Mouse (Mus musculus) adrenal gland, adult (tissue): ENCODE results near the gene Erf.
A peak's percentile ranks its signal among the peaks of the same experiment; 100 is the strongest.

Source experiments
- DNase-seq, 2 experiments: peaks; one replicate each; pipeline ENCODE4 v3.0.0; 2022 to 2023; ENCODE audit warnings: low spot score in 1 of 2; ENCODE audit not compliant: inconsistent age in 2 of 2

The Erf gene

DNA sequence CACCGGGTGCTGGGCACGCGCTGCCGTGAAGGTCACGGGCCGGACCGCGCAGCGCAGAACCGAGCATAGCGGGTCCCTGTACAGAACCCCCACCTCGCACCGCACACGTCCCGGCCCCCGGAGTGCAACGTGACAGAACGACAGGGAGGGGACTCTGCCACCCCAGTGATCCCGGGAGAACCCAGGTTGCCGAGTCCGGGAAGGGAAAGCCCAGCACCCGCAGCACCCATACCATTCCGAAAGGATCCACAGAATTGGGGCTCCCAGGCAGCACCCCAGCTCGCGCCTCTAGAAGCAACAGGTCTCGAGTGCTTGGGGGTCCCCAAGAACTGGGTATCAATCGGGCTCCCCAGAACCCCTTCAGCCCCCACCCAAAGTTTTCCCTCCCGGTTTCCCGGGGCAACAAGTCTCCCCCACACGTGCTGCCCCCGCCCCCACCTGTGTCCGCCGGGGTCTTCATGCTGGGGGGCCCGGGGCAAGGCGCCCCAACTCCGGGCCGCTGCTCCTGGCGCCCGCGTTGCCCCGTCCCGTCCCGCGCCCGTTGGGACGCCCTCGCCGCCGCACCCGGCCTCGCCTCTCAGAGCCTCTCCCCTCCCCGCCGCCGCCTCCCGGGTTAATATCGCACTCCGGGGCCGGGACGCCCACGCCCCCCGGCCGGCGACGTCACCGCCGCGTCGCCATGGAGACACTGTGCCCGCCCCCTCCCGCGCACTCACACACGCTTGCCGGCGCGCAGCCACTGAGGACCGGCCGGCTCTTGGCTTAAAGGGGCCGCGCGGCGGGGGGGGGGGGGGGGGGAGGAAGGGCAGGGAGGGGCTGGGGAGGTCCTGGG is at the start of gene Erf:
Gene Erf, minus strand, starts transcription at position 621 of the 832 bp plus-strand sequence.
- peak; percentile 97 to 99 for DNase-seq

DNA sequence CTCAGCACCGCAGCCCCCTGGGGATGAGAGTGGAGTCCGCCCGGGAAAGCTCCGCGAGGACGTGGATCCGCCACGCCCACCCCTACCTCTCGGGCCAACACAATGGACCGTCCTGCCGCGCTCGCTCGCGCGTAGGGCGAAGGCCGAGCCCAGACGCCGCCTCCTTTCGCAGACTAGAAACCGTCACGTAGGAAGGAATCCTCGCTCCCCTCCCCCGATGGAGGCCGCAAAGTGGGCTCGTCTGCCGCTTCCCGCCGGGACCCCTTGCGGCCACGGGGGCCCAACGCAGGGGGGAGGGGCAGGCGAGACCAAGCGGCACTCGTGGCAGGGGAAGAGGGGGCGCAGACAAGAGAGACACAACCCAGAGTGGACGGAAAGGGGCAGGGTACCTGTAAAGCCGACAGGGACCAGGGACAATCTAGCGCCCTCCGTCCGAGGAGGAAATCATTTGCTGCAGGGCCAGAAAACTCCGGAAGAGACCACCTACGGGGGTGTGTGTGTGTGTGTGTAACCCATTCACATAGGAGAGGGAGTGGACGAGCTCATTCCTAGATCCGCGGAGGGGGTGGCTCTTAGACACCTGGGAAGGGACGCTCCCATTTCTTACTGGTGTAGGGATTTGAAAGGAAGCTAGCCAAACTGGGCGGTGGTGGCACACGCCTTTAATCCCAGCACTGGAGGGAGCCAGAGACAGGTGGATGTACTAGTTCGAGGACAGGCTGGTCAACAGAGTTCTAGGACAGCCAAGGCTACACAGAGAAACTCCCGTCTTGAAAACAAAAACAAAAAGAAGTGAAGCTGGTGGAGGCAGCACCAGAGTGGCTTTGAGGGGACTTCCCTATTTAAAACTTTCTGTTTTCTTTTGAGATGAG is 47.1 kb upstream of the Erf start, which contains the start of gene Pafah1b3:
Gene Pafah1b3, minus strand, starts transcription at position 533 of the 872 bp plus-strand sequence.
- DNase-seq, result peak; percentile 85 to 92

DNA sequence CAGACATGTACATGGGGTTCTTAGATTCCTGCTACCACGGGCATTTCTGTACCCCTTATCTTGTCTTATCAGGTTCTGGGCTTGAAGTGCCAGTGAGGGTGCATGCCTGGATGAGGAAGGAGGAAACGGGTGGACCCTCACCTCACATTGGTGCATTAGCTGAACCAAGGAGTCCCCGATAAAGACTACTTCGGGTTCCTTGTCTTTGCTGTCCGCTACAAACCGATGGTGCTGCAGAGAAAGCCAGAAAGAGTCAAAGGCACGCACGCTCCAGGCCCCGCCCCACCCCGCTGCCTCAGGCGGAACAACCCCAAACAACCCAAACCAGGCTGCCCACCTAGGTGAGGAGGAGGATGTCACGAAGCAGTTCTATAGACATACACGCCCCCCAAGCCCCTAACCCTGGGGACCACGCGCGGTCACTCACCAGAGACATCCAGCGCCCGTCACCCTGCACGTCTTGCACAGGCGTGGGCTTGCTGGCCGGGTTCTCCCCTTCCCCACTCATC is 46.4 kb upstream of the Erf start:
- peak in 1 of 2 experiments; percentile 67 for DNase-seq

DNA sequence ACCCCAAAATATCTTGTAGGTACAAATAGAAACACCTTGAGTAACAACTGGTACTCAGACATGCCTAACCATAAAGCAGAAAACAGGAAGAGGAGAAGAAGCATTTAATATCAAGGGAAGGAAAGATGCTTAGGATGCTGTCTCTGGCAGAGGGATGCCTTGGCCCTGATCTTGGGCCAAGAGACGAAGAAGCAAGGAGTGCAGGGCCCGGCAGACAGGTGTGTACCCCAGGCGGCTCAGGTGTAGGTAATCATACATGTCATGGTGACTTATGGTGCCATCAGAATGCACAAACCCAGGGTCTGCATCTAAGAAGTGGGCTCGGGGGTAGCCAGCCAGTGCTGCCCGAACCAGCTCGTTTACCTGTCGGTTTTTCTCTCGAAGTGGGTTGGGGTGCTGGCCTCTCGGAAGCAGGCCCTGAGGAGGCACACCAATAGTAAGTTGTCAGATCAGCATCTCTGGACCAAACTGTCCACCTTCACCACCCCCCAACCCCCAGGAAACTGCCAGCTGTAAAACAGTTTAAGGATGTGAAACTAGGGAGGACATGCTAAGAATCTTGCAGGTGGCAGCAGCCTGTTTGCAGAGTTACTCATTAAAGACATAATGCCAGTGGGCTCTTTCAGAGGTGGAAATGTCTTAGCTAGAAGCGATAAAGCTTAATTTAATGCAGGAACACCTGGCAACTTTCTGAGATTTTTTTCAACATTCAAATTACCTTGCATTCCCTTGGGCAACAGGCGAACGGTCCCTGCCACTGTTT is 44.6 kb upstream of the Erf start:
- no peak for DNase-seq

DNA sequence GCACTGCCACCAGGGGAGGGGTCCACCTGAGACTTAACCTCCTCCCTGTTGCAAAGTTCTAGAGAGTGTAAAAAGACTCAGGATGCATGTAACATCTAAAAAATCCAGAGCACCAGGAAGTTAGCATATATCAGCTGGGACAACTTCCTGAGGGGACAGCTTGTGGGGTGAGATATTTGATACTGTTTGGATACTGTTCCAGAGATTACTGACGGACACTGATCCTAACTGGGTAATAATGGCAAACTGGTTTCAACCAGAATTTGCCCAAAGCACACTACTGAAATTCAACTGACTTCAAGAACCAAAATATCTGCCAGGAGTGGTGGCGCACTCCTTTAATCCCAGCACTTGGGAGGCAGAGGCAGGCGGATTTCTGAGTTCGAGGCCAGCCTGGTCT is 43.9 kb upstream of the Erf start:
- no peak for DNase-seq

DNA sequence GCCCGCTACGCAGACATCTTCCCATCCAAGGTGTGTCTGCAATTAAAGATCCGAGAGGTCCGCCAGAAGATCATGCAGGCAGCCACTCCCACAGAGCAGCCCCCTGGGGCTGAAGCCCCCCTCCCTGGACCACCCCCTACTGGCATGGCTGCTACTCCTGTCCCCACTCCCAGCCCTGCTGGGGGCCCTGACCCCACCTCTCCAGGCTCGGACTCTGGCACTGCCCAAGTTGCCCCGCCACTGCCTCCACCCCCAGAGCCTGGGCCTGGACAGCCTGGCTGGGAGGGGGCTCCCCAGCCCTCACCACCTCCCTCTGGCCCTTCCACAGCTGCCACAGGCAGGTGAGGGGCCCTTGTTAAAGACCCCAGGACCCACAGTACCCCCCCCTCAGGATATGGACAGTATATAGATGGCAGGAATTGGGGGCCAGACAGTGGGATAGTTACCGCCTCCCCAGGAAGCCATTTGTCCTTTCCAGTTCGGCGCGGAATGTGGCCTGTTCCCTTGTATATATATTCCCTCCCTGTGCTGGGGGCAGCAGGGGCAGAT is 42.7 kb upstream of the Erf start:
- no peak for DNase-seq

DNA sequence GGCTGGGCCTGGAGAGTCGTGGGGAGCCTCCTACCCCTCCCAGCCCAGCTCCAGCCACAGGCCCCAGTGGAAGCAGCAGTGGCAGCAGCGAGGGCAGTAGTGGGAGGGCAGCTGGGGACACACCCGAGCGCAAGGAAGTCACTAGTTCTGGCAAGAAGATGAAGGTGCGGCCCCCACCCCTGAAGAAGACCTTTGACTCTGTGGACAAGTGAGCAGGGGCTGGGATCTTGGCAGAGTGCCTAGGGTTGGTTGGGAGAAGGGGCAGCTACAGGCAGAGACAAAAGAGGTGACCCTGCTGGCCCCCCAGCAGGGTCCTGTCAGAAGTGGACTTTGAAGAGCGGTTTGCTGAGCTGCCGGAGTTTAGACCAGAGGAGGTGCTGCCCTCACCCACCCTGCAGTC is 41.5 kb upstream of the Erf start:
- no peak for DNase-seq

DNA sequence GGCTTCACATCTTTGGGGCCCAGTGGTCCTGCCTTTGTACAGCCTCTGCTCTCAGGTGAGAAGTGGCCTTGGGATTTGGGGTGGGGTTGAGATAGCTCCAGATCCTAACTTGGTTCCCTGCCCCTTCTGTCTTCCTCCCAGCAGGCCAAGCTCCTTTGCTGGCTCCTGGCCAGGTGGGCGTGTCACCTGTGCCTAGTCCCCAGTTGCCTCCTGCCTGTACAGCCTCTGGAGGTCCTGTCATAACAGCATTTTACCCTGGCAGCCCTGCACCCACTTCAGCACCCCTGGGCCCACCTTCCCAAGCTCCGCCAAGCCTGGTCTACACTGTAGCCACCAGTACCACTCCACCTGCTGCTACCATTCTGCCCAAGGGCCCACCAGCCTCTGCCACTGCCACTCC is 40.4 kb upstream of the Erf start:
- peak; percentile 42 to 74 for DNase-seq

DNA sequence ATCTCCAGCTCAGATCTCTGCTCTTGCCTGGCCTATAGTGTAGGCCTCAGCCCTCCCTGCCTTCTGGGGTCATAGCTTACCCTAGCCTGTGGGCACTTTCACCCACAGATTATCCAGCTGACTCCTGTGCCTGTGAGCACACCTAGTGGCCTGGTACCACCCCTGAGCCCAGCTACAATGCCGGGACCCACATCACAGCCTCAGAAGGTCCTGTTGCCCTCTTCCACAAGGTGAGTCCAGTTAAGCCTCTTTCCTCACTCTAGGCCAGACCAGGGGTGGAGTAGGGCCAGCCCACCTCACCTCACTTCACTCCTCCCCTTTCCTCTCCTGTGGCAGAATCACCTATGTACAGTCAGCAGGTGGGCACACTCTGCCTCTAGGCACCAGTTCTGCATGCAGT is 39.9 kb upstream of the Erf start:
- no peak for DNase-seq

DNA sequence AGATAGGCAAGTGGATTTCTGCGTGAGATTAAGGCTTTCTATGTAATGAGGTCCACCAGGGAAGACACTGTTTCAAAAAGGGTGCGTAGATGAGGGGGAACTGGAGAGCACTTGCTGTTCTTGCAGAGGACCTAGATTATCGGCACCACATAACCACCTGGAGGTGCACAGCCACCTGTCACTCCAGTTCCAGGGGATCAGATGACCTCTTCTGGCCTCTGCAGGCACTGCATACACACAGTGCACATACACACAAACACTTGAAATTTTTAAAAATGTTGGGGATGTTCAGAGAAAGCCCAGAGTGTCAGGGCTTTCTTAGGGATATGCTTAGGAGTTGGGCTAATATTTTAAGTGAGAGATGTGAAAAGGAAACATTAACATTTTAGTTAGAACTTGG is 39.4 kb upstream of the Erf start:
- no peak for DNase-seq

DNA sequence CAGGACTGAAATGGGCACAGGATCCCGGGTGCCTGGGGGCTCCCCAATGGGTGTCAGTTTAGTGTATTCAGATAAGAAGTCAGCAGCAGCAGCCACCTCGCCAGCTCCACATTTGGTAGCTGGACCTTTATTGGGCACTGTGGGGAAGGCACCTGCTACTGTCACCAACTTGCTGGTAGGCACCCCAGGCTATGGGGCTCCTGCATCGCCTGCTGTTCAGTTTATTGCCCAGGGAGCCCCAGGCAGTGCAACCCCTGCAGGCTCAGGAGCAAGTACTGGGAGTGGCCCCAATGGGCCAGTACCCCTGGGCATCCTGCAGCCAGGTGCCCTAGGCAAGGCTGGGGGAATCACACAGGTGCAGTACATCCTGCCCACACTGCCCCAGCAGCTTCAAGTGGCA is 38.2 kb upstream of the Erf start:
- DNase-seq, result no peak

DNA sequence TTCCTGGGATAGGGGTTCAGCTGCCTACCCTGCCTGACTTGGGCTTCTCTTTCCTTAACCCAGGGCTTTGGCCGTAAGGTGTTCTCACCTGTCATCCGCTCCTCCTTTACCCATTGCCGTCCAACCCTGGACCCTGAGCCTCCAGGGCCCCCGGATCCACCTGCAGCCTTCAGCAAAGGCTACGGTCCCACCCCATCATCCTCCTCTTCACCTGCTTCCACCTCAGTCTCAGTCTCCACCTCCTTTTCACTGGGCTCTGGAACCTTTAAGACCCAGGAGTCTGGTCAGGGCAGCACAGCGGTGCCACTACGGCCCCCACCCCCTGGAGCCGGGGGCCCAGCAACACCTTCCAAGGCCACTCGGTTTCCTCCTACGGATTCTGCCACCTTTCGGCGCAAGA is 37.5 kb upstream of the Erf start:
- no peak for DNase-seq

DNA sequence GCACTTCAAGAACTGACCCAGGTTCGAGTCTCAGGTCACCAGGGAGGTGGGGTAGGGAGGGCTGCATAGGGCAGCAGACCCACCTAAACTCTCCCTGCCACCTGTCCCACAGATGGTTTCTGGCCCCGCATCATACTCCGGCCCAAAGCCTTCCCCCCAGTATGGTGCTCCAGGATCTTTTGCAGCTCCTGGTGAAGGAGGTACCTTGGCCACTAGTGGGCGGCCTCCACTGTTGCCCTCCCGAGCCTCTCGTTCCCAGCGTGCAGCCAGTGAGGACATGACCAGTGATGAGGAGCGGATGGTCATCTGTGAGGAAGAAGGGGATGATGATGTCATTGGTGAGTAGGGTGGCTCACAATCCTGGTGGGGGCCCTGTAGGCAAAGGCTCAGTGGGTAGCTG is 36.4 kb upstream of the Erf start:
- no peak for DNase-seq

DNA sequence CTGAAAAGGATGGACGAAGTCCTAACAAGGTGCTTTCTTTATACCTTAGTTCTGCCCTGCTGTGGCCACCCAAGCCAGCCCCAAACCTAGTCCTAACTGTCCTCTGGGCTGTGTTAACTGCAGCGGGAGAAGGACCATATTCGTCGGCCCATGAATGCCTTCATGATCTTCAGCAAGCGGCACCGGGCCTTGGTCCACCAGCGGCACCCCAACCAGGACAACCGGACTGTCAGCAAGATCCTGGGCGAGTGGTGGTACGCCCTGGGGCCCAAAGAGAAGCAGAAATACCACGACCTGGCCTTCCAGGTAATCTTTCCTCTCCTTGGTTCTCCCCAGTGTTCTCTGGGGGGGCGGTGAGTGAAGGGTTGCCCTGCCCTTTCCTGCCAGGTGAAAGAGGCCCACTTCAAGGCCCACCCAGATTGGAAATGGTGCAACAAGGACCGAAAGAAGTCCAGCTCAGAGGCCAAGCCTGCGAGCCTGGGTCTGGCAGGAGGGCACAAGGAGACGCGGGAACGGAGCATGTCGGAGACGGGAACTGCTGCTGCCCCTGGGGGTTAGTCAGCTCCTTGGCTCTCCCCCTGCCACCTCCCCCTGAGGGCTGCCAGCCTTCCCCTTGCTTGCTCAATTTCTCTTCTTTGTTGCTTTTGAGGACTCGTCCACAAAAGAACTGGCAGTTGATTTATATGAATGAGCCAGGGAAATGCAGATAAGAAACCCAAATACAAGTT is 35.1 kb upstream of the Erf start:
- no peak for DNase-seq

DNA sequence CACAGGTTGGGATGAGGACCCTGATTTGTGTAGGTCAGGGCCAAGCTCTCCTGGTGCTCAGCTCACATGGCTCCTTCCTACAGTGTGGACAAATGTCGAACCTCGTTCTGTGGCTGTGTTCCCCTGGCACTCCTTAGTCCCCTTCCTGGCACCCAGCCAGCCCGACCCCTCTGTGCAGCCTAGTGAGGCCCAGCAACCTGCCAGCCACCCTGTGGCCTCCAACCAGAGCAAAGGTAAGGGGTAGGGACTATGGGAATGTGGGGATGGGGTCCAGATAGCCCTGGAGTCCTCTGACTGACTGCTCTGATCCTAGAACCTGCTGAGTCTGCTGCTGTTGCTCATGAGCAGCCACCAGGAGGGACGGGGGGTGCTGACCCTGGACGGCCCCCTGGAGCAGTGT is 34.2 kb upstream of the Erf start:
- DNase-seq, result peak in 1 of 2 experiments; percentile 29

DNA sequence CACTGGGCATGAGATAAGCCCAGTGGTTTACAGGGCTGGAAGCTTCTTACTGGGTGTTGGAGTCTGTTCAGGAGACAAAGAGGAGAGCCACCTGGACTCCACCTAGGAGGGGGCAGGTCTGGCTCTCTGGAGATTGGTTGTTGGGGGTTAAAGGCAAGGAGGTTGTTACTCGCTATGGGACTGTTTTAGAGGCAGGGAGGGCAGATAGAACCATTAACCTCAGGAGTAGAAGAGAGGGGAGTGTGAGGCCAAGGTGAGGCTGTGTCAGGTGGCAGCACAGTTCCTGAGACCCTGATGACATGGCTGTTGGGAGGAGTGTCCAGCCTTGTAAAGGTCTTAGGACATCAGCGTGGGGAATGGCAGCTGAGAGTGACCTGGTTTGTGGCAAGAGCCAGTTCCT is 33.6 kb upstream of the Erf start:
- no peak for DNase-seq

DNA sequence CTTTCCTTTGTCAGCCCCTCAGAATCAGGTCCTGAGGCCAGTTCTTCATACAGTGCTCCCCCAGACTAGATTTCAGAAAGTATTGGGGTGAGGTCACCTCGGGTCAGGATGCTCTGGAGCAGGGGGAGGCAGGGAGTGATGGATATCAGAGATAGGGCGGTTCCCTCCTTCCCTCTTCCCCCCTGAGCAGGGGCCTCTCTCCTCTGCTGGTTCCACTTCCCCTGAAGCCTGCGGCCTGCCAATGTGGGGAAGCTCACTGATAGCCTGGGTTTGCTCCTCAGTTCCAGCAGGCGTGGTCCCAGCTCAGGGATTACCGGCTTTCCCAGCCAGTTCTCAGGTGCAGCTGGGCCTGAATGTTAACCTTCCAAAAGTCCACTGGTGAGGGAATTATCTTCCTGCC is 33.1 kb upstream of the Erf start:
- DNase-seq, result peak; percentile 45 to 69

DNA sequence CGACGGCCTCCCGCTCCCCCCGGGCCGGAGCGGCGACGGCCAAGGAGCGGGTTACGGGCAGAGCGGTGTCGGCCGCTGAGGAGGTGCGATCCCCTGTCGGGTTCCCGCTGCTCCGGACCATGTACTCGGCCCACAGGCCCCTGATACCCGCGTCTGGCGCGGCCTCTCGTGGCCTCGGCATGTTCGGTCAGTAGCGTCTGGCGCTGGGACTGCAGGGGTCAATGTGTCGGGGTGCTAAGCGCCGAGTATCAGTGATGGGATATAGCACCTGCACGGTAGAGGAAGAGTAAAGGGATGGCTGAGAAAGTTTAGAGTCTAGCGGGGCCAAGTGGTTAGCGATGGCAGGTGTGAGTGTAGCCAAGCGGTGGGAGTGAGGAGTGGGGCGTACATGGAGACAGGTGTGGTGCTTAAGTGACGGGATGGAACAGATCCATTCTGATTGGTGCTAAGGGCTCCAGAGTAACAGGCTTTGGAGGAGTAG is 32.2 kb upstream of the Erf start:
- peak; percentile 81 to 89 for DNase-seq

DNA sequence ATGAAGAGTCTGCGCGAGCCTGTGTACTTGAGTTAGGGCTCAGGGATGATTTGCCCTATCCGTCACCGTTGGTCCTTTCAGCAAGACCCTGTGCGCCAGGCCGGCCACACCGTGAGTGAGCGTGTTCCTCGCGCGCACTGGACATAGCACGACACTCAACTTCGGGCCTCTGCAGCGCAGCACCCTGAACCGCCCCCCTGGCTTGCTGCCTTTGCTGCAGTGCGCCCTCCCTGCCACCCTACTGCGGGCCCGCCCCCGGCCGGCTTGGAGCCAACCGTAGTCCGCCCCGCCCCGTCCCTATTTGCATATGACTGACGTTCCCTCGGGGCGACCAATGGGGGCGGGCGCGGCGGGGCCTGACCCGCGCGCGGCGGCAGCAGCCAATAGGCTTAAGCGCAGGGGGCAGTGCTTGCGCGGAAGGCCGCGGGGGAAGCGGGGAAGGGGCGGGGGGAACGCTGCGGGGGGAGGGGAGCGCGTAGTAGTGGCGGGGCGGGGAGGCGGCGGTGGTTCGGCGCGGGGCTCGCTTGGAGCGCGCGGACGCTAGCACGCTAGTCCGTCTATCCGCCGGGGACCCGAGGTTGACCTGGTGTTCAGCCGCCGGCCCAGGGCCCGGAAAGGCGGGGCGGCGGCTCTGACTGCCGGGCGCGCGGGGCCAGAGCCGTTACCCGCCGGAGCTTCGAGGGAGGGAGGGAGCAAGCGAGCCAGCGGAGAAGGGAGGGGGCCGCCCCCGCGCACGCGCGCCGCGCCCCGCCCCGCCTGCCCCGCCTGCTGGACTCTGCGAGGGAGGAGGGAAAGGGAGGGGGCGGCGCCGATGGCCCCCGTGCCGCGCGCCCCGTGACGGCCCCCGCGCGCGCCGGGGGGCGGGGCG is 31.4 kb upstream of the Erf start:
- peak; percentile 99 to 100 for DNase-seq
